Mouse (Mus musculus): ENCODE results near the gene Ints3. TPM values are rescaled to one million over a fixed set of nuclear protein-coding genes. Genes with fewer than 3 reads are reported as not detected.
"Not testable (repeated sequence)": the region's sequence is repeated elsewhere in the genome, so short reads cannot be mapped to it uniquely, and the experiment has no call there.

Gene Ints3
- polyA plus RNA-seq, 1 experiment from 2014 or later, result 35.0 TPM

GRCm38 (mm10) chr3:90369041-90369440 lies 64.4 kb downstream of the Ints3 start:
- Histone ChIP-seq H3K4me1 (replicated peaks) (no peaks in the 10 kb centered on the region), H3K4me2 (no peak overlapping the region), H3K36me3 (no peaks in the 10 kb centered on the region), H3K27ac (replicated peaks) (no peak overlapping the region), H3K27me3 (no peaks in the 10 kb centered on the region), H3K9me3 (no peaks in the 10 kb centered on the region), H3K9ac (no peak overlapping the region), H3K4me3 (no peak overlapping the region)
- no peak for ATAC-seq (ENCODE audit: low FRiP score, low read depth)
- WGBS, result 27% methylated on average over 2 of the region's 2 CpGs

GRCm38 (mm10) chr3:90367001-90367632 lies 66.3 kb downstream of the Ints3 start:
- 94% methylated on average over 5 of the region's 5 CpGs for WGBS
- no peak overlapping the region for H3K4me2 ChIP-seq
- H3K9me3 ChIP-seq, result no peaks in the 10 kb centered on the region
- no peak overlapping the region for H3K27ac ChIP-seq (replicated peaks)
- no peak overlapping the region for H3K9ac ChIP-seq
- ATAC-seq (ENCODE audit: low FRiP score, low read depth), result no peak
- no peaks in the 10 kb centered on the region for H3K27me3 ChIP-seq
- no peaks in the 10 kb centered on the region for H3K4me1 ChIP-seq (replicated peaks)
- peaks cover 4% of the 10 kb centered on the region; the same call in 1 of the 2 replicates for H3K36me3 ChIP-seq
- no peak overlapping the region for H3K4me3 ChIP-seq

GRCm38 (mm10) chr3:90362346-90362745 lies 71.1 kb downstream of the Ints3 start:
- H3K4me3 ChIP-seq, result no peak overlapping the region
- H3K4me2 ChIP-seq, result no peak overlapping the region
- H3K9me3 ChIP-seq, result no peaks in the 10 kb centered on the region
- no peak for ATAC-seq (ENCODE audit: low FRiP score, low read depth)
- H3K36me3 ChIP-seq, result peaks cover 27% of the 10 kb centered on the region
- 90% methylated on average over 2 of the region's 2 CpGs for WGBS
- no peak overlapping the region for H3K9ac ChIP-seq
- H3K4me1 ChIP-seq (replicated peaks), result no peaks in the 10 kb centered on the region
- no peak overlapping the region for H3K27ac ChIP-seq (replicated peaks)
- no peaks in the 10 kb centered on the region for H3K27me3 ChIP-seq

GRCm38 (mm10) chr3:90361476-90361875 lies 71.9 kb downstream of the Ints3 start:
- no peaks in the 10 kb centered on the region for H3K27me3 ChIP-seq
- peaks cover 32% of the 10 kb centered on the region for H3K36me3 ChIP-seq
- no peak overlapping the region for H3K4me2 ChIP-seq
- WGBS, result 91% methylated on average over 4 of the region's 4 CpGs
- no peak for ATAC-seq (ENCODE audit: low FRiP score, low read depth)
- H3K4me3 ChIP-seq, result no peak overlapping the region
- no peaks in the 10 kb centered on the region for H3K4me1 ChIP-seq (replicated peaks)
- H3K9ac ChIP-seq, result no peak overlapping the region
- H3K9me3 ChIP-seq, result no peaks in the 10 kb centered on the region
- no peak overlapping the region for H3K27ac ChIP-seq (replicated peaks)

- no peaks in the 10 kb centered on the region for H3K9me3 ChIP-seq
- peaks cover 54% of the 10 kb centered on the region for H3K36me3 ChIP-seq
- no peak overlapping the region for H3K4me3 ChIP-seq
- no peak for ATAC-seq (ENCODE audit: low FRiP score, low read depth)
- no peaks in the 10 kb centered on the region for H3K27me3 ChIP-seq
- H3K27ac ChIP-seq (replicated peaks), result no peak overlapping the region
- WGBS, result 85% methylated on average over 1 of the region's 1 CpGs
- H3K4me1 ChIP-seq (replicated peaks), result no peaks in the 10 kb centered on the region
- H3K4me2 ChIP-seq, result no peak overlapping the region
- no peak overlapping the region for H3K9ac ChIP-seq
Observed at GRCm38 (mm10) chr3:90359230-90359629, 74.2 kb downstream of the Ints3 start.

GRCm38 (mm10) chr3:90357959-90358358 lies 75.5 kb downstream of the Ints3 start:
- Histone ChIP-seq H3K27ac (replicated peaks) (no peak overlapping the region), H3K4me1 (replicated peaks) (no peaks in the 10 kb centered on the region), H3K36me3 (peaks cover 65% of the 10 kb centered on the region), H3K4me2 (no peak overlapping the region), H3K9me3 (no peaks in the 10 kb centered on the region), H3K9ac (no peak overlapping the region), H3K4me3 (no peak overlapping the region), H3K27me3 (no peaks in the 10 kb centered on the region)
- no peak for ATAC-seq (ENCODE audit: low FRiP score, low read depth)
- 83% methylated on average over 7 of the region's 7 CpGs for WGBS

GRCm38 (mm10) chr3:90347847-90348246 lies 85.6 kb downstream of the Ints3 start:
- no peak for ATAC-seq (ENCODE audit: low FRiP score, low read depth)
- Histone ChIP-seq H3K4me1 (replicated peaks) (no peaks in the 10 kb centered on the region), H3K4me2 (no peak overlapping the region), H3K9me3 (no peaks in the 10 kb centered on the region), H3K36me3 (peaks cover 38% of the 10 kb centered on the region), H3K27me3 (no peaks in the 10 kb centered on the region), H3K4me3 (no peak overlapping the region), H3K9ac (no peak overlapping the region), H3K27ac (replicated peaks) (no peak overlapping the region)
- WGBS, result 96% methylated on average over 4 of the region's 4 CpGs

- H3K4me1 ChIP-seq (replicated peaks); ATAC-seq (ENCODE audit: low FRiP score, low read depth); H3K9me3 ChIP-seq; H3K9ac ChIP-seq; H3K4me2 ChIP-seq; H3K4me3 ChIP-seq; H3K27me3 ChIP-seq; H3K27ac ChIP-seq (replicated peaks): not testable (repeated sequence)
- peaks cover 16% of the 10 kb centered on the region for H3K36me3 ChIP-seq
- WGBS, result 63% methylated on average over 2 of the region's 2 CpGs
Observed at GRCm38 (mm10) chr3:90342853-90343252, 90.6 kb downstream of the Ints3 start.

Other genes starting within 250 kb of the Ints3 start
- 794 and 950 TPM in 2 replicates for gene Rps27, start 220.0 kb downstream of the Ints3 start, polyA plus RNA-seq (2015; fragmentation: Nextera tagmentation; extraction: Ambion mirVana)
- gene Rab13, start 219.9 kb downstream of the Ints3 start, polyA plus RNA-seq (2015; fragmentation: Nextera tagmentation; extraction: Ambion mirVana), result 27.2 and 28.7 TPM in 2 replicates
- gene Jtb, start 202.0 kb downstream of the Ints3 start, polyA plus RNA-seq (2015; fragmentation: Nextera tagmentation; extraction: Ambion mirVana), result 90.2 and 96.2 TPM in 2 replicates
- 2.2 and 3.1 TPM in 2 replicates for gene Creb3l4, start 190.1 kb downstream of the Ints3 start, polyA plus RNA-seq (2015; fragmentation: Nextera tagmentation; extraction: Ambion mirVana)
- 52.1 and 53.1 TPM in 2 replicates for gene Slc39a1, start 185.4 kb downstream of the Ints3 start, polyA plus RNA-seq (2015; fragmentation: Nextera tagmentation; extraction: Ambion mirVana)
- gene Crtc2, start 179.5 kb downstream of the Ints3 start, polyA plus RNA-seq (2015; fragmentation: Nextera tagmentation; extraction: Ambion mirVana), result 21.9 and 25.6 TPM in 2 replicates
- 7.7 and 8.8 TPM in 2 replicates for gene Dennd4b, start 168.4 kb downstream of the Ints3 start, polyA plus RNA-seq (2015; fragmentation: Nextera tagmentation; extraction: Ambion mirVana)
- gene Gatad2b, start 140.4 kb downstream of the Ints3 start, polyA plus RNA-seq (2015; fragmentation: Nextera tagmentation; extraction: Ambion mirVana), result 11.1 and 13.1 TPM in 2 replicates
- gene Slc27a3, start 43.7 kb downstream of the Ints3 start, polyA plus RNA-seq (2015; fragmentation: Nextera tagmentation; extraction: Ambion mirVana), result 31.4 and 34.1 TPM in 2 replicates
- gene Npr1, start 32.2 kb upstream of the Ints3 start, polyA plus RNA-seq (2015; fragmentation: Nextera tagmentation; extraction: Ambion mirVana), result 2.4 and 2.8 TPM in 2 replicates
- gene Ilf2, start 42.5 kb upstream of the Ints3 start, polyA plus RNA-seq (2015; fragmentation: Nextera tagmentation; extraction: Ambion mirVana), result 231 and 240 TPM in 2 replicates
- 90.1 and 93.1 TPM in 2 replicates for gene Snapin, start 57.4 kb upstream of the Ints3 start, polyA plus RNA-seq (2015; fragmentation: Nextera tagmentation; extraction: Ambion mirVana)
- gene Chtop, start 75.9 kb upstream of the Ints3 start, polyA plus RNA-seq (2015; fragmentation: Nextera tagmentation; extraction: Ambion mirVana), result 173 and 176 TPM in 2 replicates
- 19.9 and 23.6 TPM in 2 replicates for gene S100a1, start 80.8 kb upstream of the Ints3 start, polyA plus RNA-seq (2015; fragmentation: Nextera tagmentation; extraction: Ambion mirVana)
- gene S100a13, start 80.8 kb upstream of the Ints3 start, polyA plus RNA-seq (2015; fragmentation: Nextera tagmentation; extraction: Ambion mirVana), result 11.8 and 13.9 TPM in 2 replicates
- 0.29 TPM in 1 of 2 replicates, not detected in the other for gene S100a14, start 93.2 kb upstream of the Ints3 start, polyA plus RNA-seq (2015; fragmentation: Nextera tagmentation; extraction: Ambion mirVana)
- gene S100a16, start 103.6 kb upstream of the Ints3 start, polyA plus RNA-seq (2015; fragmentation: Nextera tagmentation; extraction: Ambion mirVana), result 41.8 and 44.3 TPM in 2 replicates
- gene S100a3, start 127.0 kb upstream of the Ints3 start, polyA plus RNA-seq (2015; fragmentation: Nextera tagmentation; extraction: Ambion mirVana), result 1.4 and 2.7 TPM in 2 replicates
- not detected in 2 replicates for gene S100a2, start 156.6 kb upstream of the Ints3 start, polyA plus RNA-seq (2015; fragmentation: Nextera tagmentation; extraction: Ambion mirVana)
- not detected in 2 replicates for gene Gm42674, start 168.3 kb upstream of the Ints3 start, polyA plus RNA-seq (2015; fragmentation: Nextera tagmentation; extraction: Ambion mirVana)
- gene S100a4, start 170.1 kb upstream of the Ints3 start, polyA plus RNA-seq (2015; fragmentation: Nextera tagmentation; extraction: Ambion mirVana), result 1.0 and 1.2 TPM in 2 replicates
- gene S100a5, start 174.9 kb upstream of the Ints3 start, polyA plus RNA-seq (2015; fragmentation: Nextera tagmentation; extraction: Ambion mirVana), result not detected in 2 replicates
- gene S100a6, start 179.3 kb upstream of the Ints3 start, polyA plus RNA-seq (2015; fragmentation: Nextera tagmentation; extraction: Ambion mirVana), result 24.1 and 33.1 TPM in 2 replicates
- not detected in 2 replicates for gene S100a7a, start 220.4 kb upstream of the Ints3 start, polyA plus RNA-seq (2015; fragmentation: Nextera tagmentation; extraction: Ambion mirVana)
- 7.4 and 7.5 TPM in 2 replicates for gene S100a8, start 235.4 kb upstream of the Ints3 start, polyA plus RNA-seq (2015; fragmentation: Nextera tagmentation; extraction: Ambion mirVana)

Data from hindbrain, embryonic 15.5 days (tissue).